Mouse (Mus musculus) central nervous system, embryonic 18 days (tissue): ENCODE results near the gene Olfr552. TPM values are rescaled to one million over a fixed set of nuclear protein-coding genes. Genes with fewer than 3 reads are reported as not detected.

ENCODE experiments used
- polyA plus RNA-seq: library from polyadenylated mRNA; depleted of rRNA; stranded (reverse); fragments of >200 nt; gene quantifications from 2 replicates; pipeline ENCODE4 v1.2.3, GENCODE M21; 2012; rRNA removed

Olfr552 gene
- polyA plus RNA-seq: not detected in 2 replicates

GRCm38 (mm10) chr7:102597378-102598031 lies at the start of gene Olfr552:
Gene Olfr552 (plus strand): TSS chr7:102597770.

GRCm38 (mm10) chr7:102549570-102549969 lies 48.0 kb upstream of the Olfr552 start, which contains the start of gene Olfr549:
Gene Olfr549 (plus strand): TSS chr7:102549870.

GRCm38 (mm10) chr7:102564999-102565997 lies 32.3 kb upstream of the Olfr552 start, which contains the start of gene Trim21:
Gene Trim21 (minus strand): TSS chr7:102565486.

GRCm38 (mm10) chr7:102571142-102571541 lies 26.4 kb upstream of the Olfr552 start, which contains the start of gene Olfr550:
Gene Olfr550 (plus strand): TSS chr7:102571442.

GRCm38 (mm10) chr7:102591786-102592185 lies 5.8 kb upstream of the Olfr552 start, which contains the start of gene Olfr551:
Gene Olfr551 (minus strand): TSS chr7:102591886.

GRCm38 (mm10) chr7:102618118-102618517 lies 20.5 kb downstream of the Olfr552 start, which contains the start of gene Olfr553:
Gene Olfr553 (minus strand): TSS chr7:102618218.

GRCm38 (mm10) chr7:102638132-102638531 lies 40.6 kb downstream of the Olfr552 start, which contains the start of gene Olfr554:
Gene Olfr554 (plus strand): TSS chr7:102638432.

Other genes starting within 250 kb of the Olfr552 start
- gene Rrm1, start 156.1 kb upstream of the Olfr552 start, polyA plus RNA-seq: 26.3 and 30.2 TPM in 2 replicates
- not detected in 2 replicates for gene Olfr543, start 116.1 kb upstream of the Olfr552 start, polyA plus RNA-seq
- not detected in 2 replicates for gene Olfr544, start 109.5 kb upstream of the Olfr552 start, polyA plus RNA-seq
- gene Olfr545, start 98.2 kb upstream of the Olfr552 start, polyA plus RNA-seq: 0.05 TPM in 1 of 2 replicates, not detected in the other
- not detected in 2 replicates for gene Olfr547, start 63.0 kb upstream of the Olfr552 start, polyA plus RNA-seq
- not detected in 2 replicates for gene Olfr548-ps1, start 56.9 kb upstream of the Olfr552 start, polyA plus RNA-seq
- not detected in 2 replicates for gene Olfr549, start 47.9 kb upstream of the Olfr552 start, polyA plus RNA-seq
- gene Trim21, start 32.3 kb upstream of the Olfr552 start, polyA plus RNA-seq: 1.8 and 2.0 TPM in 2 replicates
- gene Olfr550, start 26.3 kb upstream of the Olfr552 start, polyA plus RNA-seq: not detected in 2 replicates
- not detected in 2 replicates for gene Olfr551, start 5.9 kb upstream of the Olfr552 start, polyA plus RNA-seq
- not detected in 2 replicates for gene Olfr553, start 20.4 kb downstream of the Olfr552 start, polyA plus RNA-seq
- gene Olfr554, start 40.7 kb downstream of the Olfr552 start, polyA plus RNA-seq: not detected in 2 replicates
- gene Olfr555, start 61.1 kb downstream of the Olfr552 start, polyA plus RNA-seq: not detected in 2 replicates
- gene Olfr556, start 67.1 kb downstream of the Olfr552 start, polyA plus RNA-seq: not detected in 2 replicates
- 13.5 and 14.2 TPM in 2 replicates for gene Trim68, start 89.6 kb downstream of the Olfr552 start, polyA plus RNA-seq
- not detected in 2 replicates for gene Olfr557, start 98.1 kb downstream of the Olfr552 start, polyA plus RNA-seq
- gene Olfr558, start 104.4 kb downstream of the Olfr552 start, polyA plus RNA-seq: 0.05 and 0.15 TPM in 2 replicates
- gene Olfr33, start 121.3 kb downstream of the Olfr552 start, polyA plus RNA-seq: not detected in 2 replicates
- gene Olfr559, start 129.7 kb downstream of the Olfr552 start, polyA plus RNA-seq: not detected in 2 replicates
- gene Olfr560, start 161.6 kb downstream of the Olfr552 start, polyA plus RNA-seq: not detected in 2 replicates
- 0.13 and 0.17 TPM in 2 replicates for gene Olfr78, start 161.7 kb downstream of the Olfr552 start, polyA plus RNA-seq
- not detected in 2 replicates for gene Olfr561, start 173.5 kb downstream of the Olfr552 start, polyA plus RNA-seq
- not detected in 2 replicates for gene Olfr564, start 205.7 kb downstream of the Olfr552 start, polyA plus RNA-seq